Mouse (Mus musculus) kidney, embryonic 15.5 days (tissue): Measurements from ENCODE around the gene Eif4g2. TPM values are rescaled to one million over a fixed set of nuclear protein-coding genes. Genes with fewer than 3 reads are reported as not detected.

Experiments
- ATAC-seq: fragments of 200-750 bp; cut with Nextera tagmentation; replicated peaks from 2 replicates; pipeline ENCODE4 v1.8.0; 2017; ENCODE audit warnings: moderate TSS enrichment; ENCODE audit not compliant: low FRiP score
- H3K27ac ChIP-seq: fragments of 300-500 bp; sonication (generic); 2 replicates; pipeline ENCODE4 v1.5.1; 2015; ENCODE audit warnings: mild to moderate bottlenecking, inconsistent platforms
- H3K27me3 ChIP-seq: fragments of 300-500 bp; sonication (generic); 2 replicates; pipeline ENCODE4 v1.6.1; 2015; ENCODE audit warnings: inconsistent platforms
- H3K36me3 ChIP-seq: fragments of 300-500 bp; sonication (generic); 2 replicates; pipeline ENCODE4 v1.6.1; 2015; ENCODE audit warnings: inconsistent platforms
- H3K4me1 ChIP-seq: fragments of 300-500 bp; sonication (generic); 2 replicates; pipeline ENCODE4 v1.6.1; 2015; ENCODE audit warnings: inconsistent platforms
- H3K4me2 ChIP-seq: fragments of 300-500 bp; sonication (generic); 2 replicates; pipeline ENCODE4 v1.6.1; 2015; ENCODE audit warnings: moderate library complexity, mild to moderate bottlenecking, inconsistent platforms
- H3K4me3 ChIP-seq: fragments of 300-500 bp; sonication (generic); replicated peaks from 2 replicates; pipeline ENCODE4 v1.5.1; 2015; ENCODE audit warnings: mild to moderate bottlenecking, inconsistent platforms
- H3K9ac ChIP-seq: fragments of 300-500 bp; sonication (generic); 2 replicates; pipeline ENCODE4 v1.6.1; 2015; ENCODE audit warnings: mild to moderate bottlenecking, inconsistent platforms
- H3K9me3 ChIP-seq: fragments of 300-500 bp; sonication (generic); replicated peaks from 2 replicates; pipeline ENCODE4 v1.6.1; 2016; ENCODE audit warnings: inconsistent platforms
- WGBS: fragments of 180-500 bp; shearing (Covaris S2); methylation state at CpG from one replicate; pipeline ENCODE4 v1.1.7; 2015; ENCODE audit warnings: mixed read lengths; 5-methylcytosine and 5-hydroxymethylcytosine counted together
- polyA plus RNA-seq: library from polyadenylated mRNA; unstranded; fragments of >200 nt; fragmentation: Nextera tagmentation; extraction: Ambion mirVana; gene quantifications from 2 replicates; pipeline ENCODE4 v1.2.1, GENCODE M21; 2015

The Eif4g2 gene
- polyA plus RNA-seq, 1 experiment from 2014 or later: 872 TPM

DNA sequence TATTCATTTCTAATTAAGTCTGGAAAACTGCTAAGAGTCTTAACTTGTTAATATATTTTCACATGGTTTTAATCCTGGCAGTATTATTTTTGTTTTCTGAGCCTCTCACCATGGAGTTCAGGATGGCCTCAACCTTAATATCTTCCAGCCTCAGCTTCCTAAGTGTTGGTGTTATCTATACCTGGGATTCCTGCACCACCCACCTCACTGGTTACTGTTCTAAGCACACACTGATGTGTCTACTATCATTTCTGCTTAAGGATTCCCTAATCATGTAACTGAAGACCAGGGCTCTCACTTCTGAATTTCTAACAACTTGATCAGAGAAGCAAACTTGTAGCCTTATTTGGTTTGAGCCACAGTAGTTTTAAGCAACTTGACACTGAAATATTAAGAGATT lies 2.3 kb upstream of the Eif4g2 start:
- no peak overlapping the region for H3K27ac ChIP-seq
- H3K4me1 ChIP-seq: peaks cover 12% of the 10 kb centered on the region
- H3K36me3 ChIP-seq: peaks cover 14% of the 10 kb centered on the region
- H3K27me3 ChIP-seq: no peaks in the 10 kb centered on the region
- no peak overlapping the region for H3K4me2 ChIP-seq
- no peak overlapping the region for H3K9ac ChIP-seq
- no peaks in the 10 kb centered on the region for H3K9me3 ChIP-seq
- ATAC-seq: no peak
- no peak overlapping the region for H3K4me3 ChIP-seq

DNA sequence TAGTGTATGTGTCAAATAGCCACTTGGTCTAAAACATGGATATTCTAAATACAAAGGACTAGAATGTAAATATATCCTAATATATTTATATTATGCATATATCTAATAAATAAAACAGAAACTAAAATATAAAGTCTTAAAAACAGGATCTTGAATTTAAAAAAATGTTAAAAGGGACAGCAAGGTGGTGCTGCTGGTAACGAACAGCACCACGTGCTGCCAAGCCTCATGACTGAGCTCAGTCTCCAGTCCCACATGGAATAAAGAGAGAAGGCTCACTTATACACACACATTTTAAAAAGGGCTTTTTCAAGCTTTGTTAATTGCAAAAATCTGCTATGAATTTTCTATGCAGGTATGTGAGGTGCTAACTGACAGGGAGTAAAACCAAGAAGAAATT lies 1.6 kb upstream of the Eif4g2 start:
- WGBS: 88% methylated on average over 2 of the region's 2 CpGs
- Histone ChIP-seq H3K27ac (no peak overlapping the region), H3K4me1 (peaks cover 19% of the 10 kb centered on the region), H3K27me3 (no peaks in the 10 kb centered on the region), H3K36me3 (peaks cover 21% of the 10 kb centered on the region), H3K9ac (no peak overlapping the region), H3K9me3 (no peaks in the 10 kb centered on the region), H3K4me2 (no peak overlapping the region), H3K4me3 (no peak overlapping the region)
- ATAC-seq: no peak

DNA sequence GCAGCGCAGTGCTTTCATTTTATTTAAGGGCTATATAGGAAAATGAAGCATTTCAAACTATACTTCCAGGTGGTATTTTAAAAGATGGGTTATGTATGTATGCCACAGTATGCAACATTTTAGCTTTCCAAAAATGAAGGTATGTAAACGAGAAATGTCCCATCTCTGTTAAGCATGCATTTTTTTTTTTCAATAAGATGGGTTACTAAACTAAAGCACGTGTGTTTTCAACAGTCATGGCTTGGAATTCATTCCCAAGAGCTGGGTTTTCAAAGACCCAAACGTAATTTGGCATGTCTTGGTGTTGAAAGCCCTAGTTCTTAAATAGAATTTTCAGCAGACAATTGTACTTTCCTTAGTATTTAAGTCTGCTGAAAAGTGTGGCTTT lies 897 bp upstream of the Eif4g2 start:
- no peaks in the 10 kb centered on the region for H3K27me3 ChIP-seq
- ATAC-seq: no peak
- peak overlapping the region; percentile 74 for H3K9ac ChIP-seq
- H3K4me2 ChIP-seq: peak overlapping the region; percentile 66
- H3K9me3 ChIP-seq: no peaks in the 10 kb centered on the region
- H3K27ac ChIP-seq: peak overlapping the region; percentile 100
- WGBS: 13% methylated on average over 4 of the region's 4 CpGs
- peak overlapping the region; percentile 97 for H3K4me3 ChIP-seq
- peaks cover 22% of the 10 kb centered on the region for H3K4me1 ChIP-seq
- peaks cover 28% of the 10 kb centered on the region for H3K36me3 ChIP-seq

DNA sequence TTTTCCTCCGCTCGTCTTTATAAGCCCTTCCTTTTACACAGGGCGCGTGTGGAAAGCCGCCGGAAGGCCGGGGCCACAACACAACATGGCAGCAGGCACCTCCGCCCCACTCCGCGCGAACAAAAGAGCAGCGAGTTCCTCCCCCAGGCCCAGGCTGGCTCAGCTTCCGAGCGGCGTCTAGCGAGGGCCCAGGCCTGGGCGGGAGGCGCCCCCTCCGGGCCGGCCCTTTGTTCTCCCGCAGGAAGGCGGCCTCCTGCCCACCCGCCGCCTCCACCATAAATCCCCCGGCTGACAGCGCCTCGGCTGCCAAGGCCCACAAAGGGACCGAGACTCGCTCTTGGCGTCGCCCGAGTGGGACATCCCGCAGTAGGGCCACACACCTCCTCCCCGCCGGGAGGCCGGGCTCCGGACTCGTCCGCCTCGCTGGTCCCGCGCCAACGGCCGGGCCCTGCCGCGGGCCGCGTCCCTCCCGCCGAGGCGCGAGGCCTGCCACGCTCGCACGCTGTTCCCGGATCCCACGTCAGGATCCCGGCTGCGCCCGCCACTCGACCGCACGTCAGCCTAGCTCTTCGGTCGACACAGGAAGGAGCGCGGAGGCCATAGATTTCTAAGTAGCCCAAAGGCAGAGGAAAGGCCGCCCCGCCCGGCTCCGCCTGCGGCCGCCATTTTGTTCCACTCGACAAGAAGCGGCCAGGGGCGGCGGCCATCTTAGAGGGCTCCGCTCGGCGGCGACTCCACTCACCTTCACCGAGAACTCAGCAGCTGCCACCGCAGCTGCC lies 598 bp downstream of the Eif4g2 start:
- Histone ChIP-seq H3K4me1 (peaks cover 22% of the 10 kb centered on the region), H3K9ac (peak overlapping the region; percentile 100), H3K27ac (peak overlapping the region; percentile 100), H3K4me3 (peak overlapping the region; percentile 97), H3K36me3 (peaks cover 42% of the 10 kb centered on the region), H3K4me2 (peak overlapping the region; percentile 79), H3K9me3 (no peaks in the 10 kb centered on the region), H3K27me3 (no peaks in the 10 kb centered on the region)
- ATAC-seq: peak; percentile 76
- under 1% methylated on average over 81 of the region's 83 CpGs for WGBS

DNA sequence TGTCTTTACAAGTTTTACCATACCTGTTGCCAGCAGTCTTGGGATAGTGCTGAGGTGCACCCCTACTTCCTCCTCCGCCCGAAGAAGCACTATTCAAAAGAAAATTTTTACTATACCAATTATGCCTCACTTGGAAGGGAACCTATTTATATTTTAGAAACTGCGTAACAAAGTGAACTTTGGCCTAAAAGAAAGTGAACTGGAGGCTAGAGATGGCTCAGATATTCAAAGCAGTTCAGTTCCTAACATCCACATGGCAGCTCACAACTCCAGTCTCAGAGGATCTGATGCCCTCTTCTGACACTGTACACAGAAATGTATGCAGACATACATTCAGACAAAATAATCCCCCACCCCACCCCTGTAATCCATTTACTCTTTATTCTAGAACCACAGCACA lies 2.0 kb downstream of the Eif4g2 start:
- Histone ChIP-seq H3K4me1 (peaks cover 22% of the 10 kb centered on the region), H3K27me3 (no peaks in the 10 kb centered on the region), H3K9ac (peak overlapping the region; percentile 100), H3K4me2 (peak overlapping the region; percentile 79), H3K27ac (no peak overlapping the region; the same call in 1 of the 2 replicates), H3K36me3 (peaks cover 56% of the 10 kb centered on the region), H3K4me3 (peak overlapping the region; percentile 97), H3K9me3 (no peaks in the 10 kb centered on the region)
- 71% methylated on average over 3 of the region's 3 CpGs for WGBS
- no peak for ATAC-seq

DNA sequence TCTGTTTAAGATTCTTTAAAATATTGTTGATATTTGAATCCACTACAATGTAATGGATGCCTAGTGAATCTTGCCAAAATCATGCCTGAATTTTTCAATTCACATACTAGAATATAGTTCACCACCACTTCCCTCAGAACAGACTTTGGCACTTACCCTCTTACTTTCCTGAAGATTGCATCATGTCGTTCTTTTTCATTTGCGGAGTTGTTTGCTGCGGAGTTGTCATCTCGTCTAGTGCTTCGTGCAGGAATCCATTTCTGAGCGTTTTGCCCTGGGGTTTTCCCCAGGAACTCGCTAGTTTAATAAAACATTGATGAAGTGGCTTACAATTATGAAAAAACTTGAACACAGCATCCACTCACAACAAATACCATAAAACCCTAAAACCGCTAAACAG lies 2.8 kb downstream of the Eif4g2 start:
- peaks cover 22% of the 10 kb centered on the region for H3K4me1 ChIP-seq
- H3K27ac ChIP-seq: no peak overlapping the region
- H3K4me2 ChIP-seq: peak overlapping the region; percentile 79
- H3K4me3 ChIP-seq: peak overlapping the region; percentile 97; the same call in 1 of the 2 replicates
- no peaks in the 10 kb centered on the region for H3K27me3 ChIP-seq
- peaks cover 62% of the 10 kb centered on the region for H3K36me3 ChIP-seq
- no peaks in the 10 kb centered on the region for H3K9me3 ChIP-seq
- no peak for ATAC-seq
- no peak overlapping the region for H3K9ac ChIP-seq
- 87% methylated on average over 8 of the region's 8 CpGs for WGBS

DNA sequence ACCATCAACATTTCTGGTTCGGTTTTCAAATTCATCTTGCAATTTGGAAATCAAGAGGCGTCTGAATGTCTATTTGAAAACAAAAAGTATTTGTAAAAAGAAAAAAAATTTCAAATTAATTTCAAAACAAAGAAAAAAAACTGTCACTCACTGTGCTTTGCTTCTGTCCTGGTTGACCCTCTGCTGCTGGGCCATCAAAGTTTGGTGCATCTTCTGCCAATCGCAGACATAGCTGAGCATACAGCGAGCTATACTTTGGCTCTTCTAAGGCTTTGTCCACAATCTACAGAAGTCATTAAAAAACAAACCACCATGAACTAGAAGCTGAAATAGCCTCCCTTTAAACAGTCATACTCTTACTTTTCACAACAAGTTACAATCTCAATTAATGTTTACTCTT lies 4.6 kb downstream of the Eif4g2 start:
- Histone ChIP-seq H3K4me2 (no peak overlapping the region), H3K36me3 (peaks cover 79% of the 10 kb centered on the region), H3K9ac (no peak overlapping the region), H3K9me3 (no peaks in the 10 kb centered on the region), H3K4me1 (peaks cover 22% of the 10 kb centered on the region), H3K4me3 (no peak overlapping the region), H3K27me3 (no peaks in the 10 kb centered on the region), H3K27ac (no peak overlapping the region)
- 94% methylated on average over 4 of the region's 4 CpGs for WGBS
- ATAC-seq: no peak

DNA sequence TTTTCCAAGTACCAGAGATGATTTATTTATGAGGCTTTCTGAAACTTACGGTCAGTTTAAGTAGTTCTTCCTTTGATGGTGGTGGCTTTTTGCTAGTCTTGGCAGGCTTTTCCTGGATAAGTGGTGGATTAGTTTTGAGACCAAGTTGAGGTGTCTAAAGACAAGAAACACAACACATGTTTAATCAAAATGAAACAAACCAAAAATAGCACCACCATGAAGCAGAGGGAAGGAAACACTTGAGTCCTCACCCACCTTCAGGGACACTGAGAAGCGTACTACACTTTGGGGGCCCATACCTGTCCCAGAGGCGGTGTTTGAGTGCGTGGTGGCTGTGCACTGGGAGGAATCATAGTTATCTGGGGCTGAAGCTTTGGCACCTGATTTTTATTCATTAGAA lies 7.5 kb downstream of the Eif4g2 start:
- Histone ChIP-seq H3K9ac (no peak overlapping the region), H3K27me3 (no peaks in the 10 kb centered on the region), H3K4me1 (peaks cover 12% of the 10 kb centered on the region), H3K36me3 (peaks cover 93% of the 10 kb centered on the region), H3K4me2 (no peak overlapping the region), H3K27ac (no peak overlapping the region), H3K9me3 (no peaks in the 10 kb centered on the region), H3K4me3 (no peak overlapping the region)
- ATAC-seq: no peak
- 89% methylated on average over 4 of the region's 4 CpGs for WGBS

DNA sequence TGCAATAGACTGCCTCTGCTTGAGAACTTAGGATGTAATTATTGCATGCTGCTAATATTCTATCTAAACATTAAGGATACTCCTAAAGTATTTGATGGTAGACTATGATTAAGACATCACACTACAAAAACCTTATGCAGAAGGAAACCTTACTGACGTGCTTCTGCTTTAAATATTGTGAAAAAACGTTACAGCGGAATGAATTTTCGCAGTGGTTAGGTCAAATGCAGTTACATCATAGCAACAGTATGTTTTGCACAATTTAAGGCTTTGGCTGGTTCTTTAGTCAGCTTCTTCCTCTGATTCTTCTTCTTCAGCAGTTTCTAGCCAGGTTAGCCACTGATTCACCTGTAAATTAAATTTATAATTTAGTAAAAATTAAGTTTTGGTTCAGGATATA lies 10.4 kb downstream of the Eif4g2 start:
- peaks cover 10% of the 10 kb centered on the region for H3K9me3 ChIP-seq
- no peak for ATAC-seq
- H3K9ac ChIP-seq: no peak overlapping the region
- H3K27ac ChIP-seq: no peak overlapping the region
- peaks cover 94% of the 10 kb centered on the region for H3K36me3 ChIP-seq
- no peak overlapping the region for H3K4me3 ChIP-seq
- 96% methylated on average over 4 of the region's 4 CpGs for WGBS
- H3K27me3 ChIP-seq: no peaks in the 10 kb centered on the region
- H3K4me2 ChIP-seq: no peak overlapping the region
- no peaks in the 10 kb centered on the region for H3K4me1 ChIP-seq

DNA sequence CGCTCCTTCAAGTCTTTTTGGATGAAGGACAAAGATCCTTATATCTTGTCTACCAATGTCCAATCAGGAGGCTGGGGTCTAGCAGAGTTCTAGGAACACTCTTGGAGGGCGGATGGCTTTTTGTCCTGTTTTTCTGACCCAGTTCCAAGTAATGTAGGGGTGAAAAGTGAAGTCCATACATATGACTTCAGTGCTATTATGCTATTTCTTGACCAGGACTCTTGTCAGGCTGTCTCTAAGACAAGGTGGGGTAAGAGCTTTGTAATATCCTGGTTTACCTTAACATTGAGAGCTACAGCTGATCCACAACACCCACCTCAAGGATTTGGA lies 12.7 kb downstream of the Eif4g2 start:
- 97% methylated on average over 2 of the region's 2 CpGs for WGBS

DNA sequence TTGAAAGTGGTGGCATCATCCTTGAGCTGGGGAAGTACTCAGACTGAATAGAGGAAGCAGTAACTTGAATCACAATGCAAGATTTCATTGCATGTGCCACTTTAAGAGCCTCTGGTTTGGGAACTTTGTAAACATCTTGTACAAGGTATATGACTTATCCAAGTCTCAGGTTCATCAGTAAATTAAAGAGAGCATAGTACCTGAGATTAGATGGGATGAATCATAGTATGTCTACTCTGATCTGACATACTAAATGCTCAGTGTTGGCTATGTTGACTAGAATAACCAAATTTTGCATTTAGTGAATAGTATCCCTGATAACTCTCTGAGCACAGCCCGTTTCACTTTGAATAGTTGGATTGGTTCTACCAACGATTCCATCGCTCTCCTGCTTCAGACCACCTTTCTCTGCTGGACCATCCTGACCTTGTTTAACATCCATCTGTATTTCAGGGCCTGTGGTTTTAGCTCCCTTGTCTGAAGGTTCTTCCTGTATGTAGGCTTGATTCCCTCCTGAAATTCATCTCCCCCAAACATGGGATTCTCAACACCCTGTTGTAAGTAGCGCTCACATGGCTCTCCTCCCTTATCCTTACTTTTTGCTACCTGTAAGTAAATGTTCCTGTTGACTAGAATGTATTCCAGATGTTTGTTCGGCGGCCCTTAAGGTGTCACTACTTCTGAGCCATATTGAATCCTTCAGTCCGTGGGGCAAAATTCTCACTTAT lies 13.2 kb downstream of the Eif4g2 start:
- H3K4me2 ChIP-seq: no peak overlapping the region
- H3K9me3 ChIP-seq: peaks cover 10% of the 10 kb centered on the region
- no peak for ATAC-seq
- no peak overlapping the region for H3K4me3 ChIP-seq
- no peak overlapping the region for H3K9ac ChIP-seq
- 93% methylated on average over 7 of the region's 7 CpGs for WGBS
- peaks cover 69% of the 10 kb centered on the region for H3K36me3 ChIP-seq
- no peak overlapping the region for H3K27ac ChIP-seq
- no peaks in the 10 kb centered on the region for H3K4me1 ChIP-seq
- H3K27me3 ChIP-seq: no peaks in the 10 kb centered on the region

More for the DNA sequence above, 12.7 kb downstream of the Eif4g2 start:
- peaks cover 74% of the 10 kb centered on the region for H3K36me3 ChIP-seq
- no peak overlapping the region for H3K4me3 ChIP-seq
- ATAC-seq: 0 out of 2 replicates have a peak, but pooled peaks have one; percentile 29
- no peak overlapping the region for H3K4me2 ChIP-seq
- H3K9me3 ChIP-seq: peaks cover 10% of the 10 kb centered on the region
- H3K27ac ChIP-seq: no peak overlapping the region
- H3K9ac ChIP-seq: no peak overlapping the region
- H3K4me1 ChIP-seq: no peaks in the 10 kb centered on the region
- no peaks in the 10 kb centered on the region for H3K27me3 ChIP-seq

DNA sequence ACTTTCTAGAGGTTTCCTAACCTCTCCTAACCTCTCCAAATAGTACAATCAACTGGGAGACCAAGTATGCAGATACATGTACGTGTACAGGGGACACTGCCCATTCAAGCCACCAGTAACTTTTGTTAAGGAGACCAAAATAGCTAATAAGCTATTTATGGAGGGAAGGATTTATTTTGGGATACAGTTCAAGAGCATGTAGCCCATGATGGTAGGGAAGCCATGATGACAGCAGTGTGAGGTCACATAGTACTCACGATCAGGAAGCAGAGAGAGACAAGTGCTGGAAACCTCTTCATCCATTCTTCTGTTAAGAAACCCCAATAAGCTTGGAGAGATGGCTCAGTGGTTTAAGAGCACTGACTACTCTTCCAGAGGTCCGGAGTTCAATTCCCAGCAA lies 14.6 kb downstream of the Eif4g2 start:
- WGBS: 95% methylated on average over 3 of the region's 3 CpGs
- ATAC-seq: no peak
- Histone ChIP-seq H3K9me3 (peaks cover 10% of the 10 kb centered on the region), H3K36me3 (peaks cover 63% of the 10 kb centered on the region), H3K9ac (no peak overlapping the region), H3K27me3 (no peaks in the 10 kb centered on the region), H3K4me3 (no peak overlapping the region), H3K4me2 (no peak overlapping the region), H3K27ac (no peak overlapping the region), H3K4me1 (no peaks in the 10 kb centered on the region)
